ENCODE assay signal across 25 mouse cellular contexts in genomic region chr1:20984582-20984981, GRCm38 (mm10). TPM values are rescaled to one million over a fixed set of nuclear protein-coding genes. Genes with fewer than 3 reads are reported as not detected.
DNase-seq lines count a peak whose midpoint lies in the region; ATAC-seq lines count a peak whose summit lies in the region.
"Had no signal": no experiment of that assay in that cellular context is flagged by ENCODE, and none has a peak within 500 bp of the region (broad histone marks: within the 10 kb centered on the region; RNA-seq: fewer than 3 reads in every experiment).

No protein-coding gene starts in this region.

- no peaks in the 10 kb centered on the region for H3K27me3 ChIP-seq in forebrain, embryonic 12.5 days
- no peaks in the 10 kb centered on the region for H3K27me3 ChIP-seq in forebrain, embryonic 10.5 days (ENCODE audit: poor library complexity, severe bottlenecking)
- H3K27me3 ChIP-seq in hindbrain, embryonic 12.5 days: no peaks in the 10 kb centered on the region
- no peaks in the 10 kb centered on the region for H3K27me3 ChIP-seq in midbrain, embryonic 15.5 days (replicated peaks)
- H3K27me3 ChIP-seq: CH12.LX; heart, embryonic 13.5 days; limb, embryonic 13.5 days; liver, embryonic 13.5 days; midbrain, embryonic 12.5 days; stomach, embryonic 15.5 days had no signal

- no peak overlapping the region for H3K4me3 ChIP-seq in forebrain, embryonic 12.5 days (replicated peaks)
- no peak overlapping the region for H3K4me3 ChIP-seq in forebrain, embryonic 10.5 days
- no peak overlapping the region for H3K4me3 ChIP-seq in hindbrain, embryonic 12.5 days
- H3K4me3 ChIP-seq in midbrain, embryonic 15.5 days: no peak overlapping the region
- H3K4me3 ChIP-seq: gastrocnemius, adult 2 months; heart, embryonic 13.5 days; limb, embryonic 13.5 days; liver, embryonic 13.5 days; midbrain, embryonic 12.5 days; stomach, embryonic 15.5 days had no signal

- DNase-seq in forebrain, embryonic 10.5 days (ENCODE audit: extremely low spot score, low spot score): no peak
- peak; percentile 8 for DNase-seq in A20 (ENCODE audit: low read depth, low spot score)
- no peak for DNase-seq in layer of hippocampus, adult 9-11 months
- DNase-seq in ovary, postnatal 14 days (ENCODE audit: low spot score): no peak
- DNase-seq: adrenal gland, postnatal 14 days; cerebellum, adult 11-12 months; cerebellum, postnatal 36 days; gastrocnemius, adult 2 months; heart, postnatal 4 days; kidney, adult 11 months; liver, embryonic 13.5 days; lung, postnatal 36 days; right cerebral cortex, postnatal 25 days; thymus, adult 18-20 months had no signal

- no peak overlapping the region for H3K4me2 ChIP-seq in forebrain, embryonic 12.5 days
- no peak overlapping the region for H3K4me2 ChIP-seq in hindbrain, embryonic 12.5 days (replicated peaks)
- no peak overlapping the region for H3K4me2 ChIP-seq in midbrain, embryonic 15.5 days
- H3K4me2 ChIP-seq: heart, embryonic 13.5 days; limb, embryonic 13.5 days; liver, embryonic 13.5 days; lung, embryonic 14.5 days; midbrain, embryonic 12.5 days; stomach, embryonic 15.5 days had no signal

- WGBS in forebrain, embryonic 12.5 days: 36% methylated on average over 4 of the region's 4 CpGs
- 82% methylated on average over 4 of the region's 4 CpGs for WGBS in forebrain, embryonic 10.5 days
- WGBS in hindbrain, embryonic 12.5 days: 58% methylated on average over 4 of the region's 4 CpGs
- 47% methylated on average over 4 of the region's 4 CpGs for WGBS in midbrain, embryonic 15.5 days

- no peaks in the 10 kb centered on the region for H3K9me3 ChIP-seq in forebrain, embryonic 12.5 days
- H3K9me3 ChIP-seq in forebrain, embryonic 10.5 days: no peaks in the 10 kb centered on the region
- no peaks in the 10 kb centered on the region for H3K9me3 ChIP-seq in hindbrain, embryonic 12.5 days (replicated peaks)
- no peaks in the 10 kb centered on the region for H3K9me3 ChIP-seq in midbrain, embryonic 15.5 days
- H3K9me3 ChIP-seq: heart, embryonic 13.5 days; limb, embryonic 13.5 days; liver, embryonic 13.5 days; midbrain, embryonic 12.5 days; stomach, embryonic 15.5 days had no signal

- no peak overlapping the region for H3K27ac ChIP-seq in forebrain, embryonic 12.5 days
- no peak overlapping the region for H3K27ac ChIP-seq in forebrain, embryonic 10.5 days
- no peak overlapping the region for H3K27ac ChIP-seq in hindbrain, embryonic 12.5 days
- H3K27ac ChIP-seq in midbrain, embryonic 15.5 days: no peak overlapping the region
- H3K27ac ChIP-seq: gastrocnemius, adult 2 months; heart, embryonic 13.5 days; kidney, postnatal 0 days; limb, embryonic 13.5 days; liver, embryonic 13.5 days; midbrain, embryonic 12.5 days; stomach, embryonic 15.5 days had no signal

- ATAC-seq in forebrain, embryonic 12.5 days (ENCODE audit: low FRiP score): peak; percentile 53
- ATAC-seq in hindbrain, embryonic 12.5 days (ENCODE audit: low FRiP score): peak; percentile 44; the same call in 1 of the 2 replicates
- ATAC-seq in midbrain, embryonic 15.5 days (replicated peaks): peak; percentile 19; the same call in 1 of the 2 replicates
- no peak for ATAC-seq in CD4-positive, CD25-positive, alpha-beta regulatory T cell, adult 4 months

- H3K4me1 ChIP-seq in forebrain, embryonic 12.5 days: peaks cover 4% of the 10 kb centered on the region; the same call in 1 of the 2 replicates
- H3K4me1 ChIP-seq in forebrain, embryonic 10.5 days: no peaks in the 10 kb centered on the region
- no peaks in the 10 kb centered on the region for H3K4me1 ChIP-seq in hindbrain, embryonic 12.5 days
- no peaks in the 10 kb centered on the region for H3K4me1 ChIP-seq in midbrain, embryonic 15.5 days
- H3K4me1 ChIP-seq: heart, embryonic 13.5 days; limb, embryonic 13.5 days; liver, embryonic 13.5 days; midbrain, embryonic 12.5 days; stomach, embryonic 15.5 days had no signal

- H3K36me3 ChIP-seq in forebrain, embryonic 12.5 days (replicated peaks): no peaks in the 10 kb centered on the region
- no peaks in the 10 kb centered on the region for H3K36me3 ChIP-seq in forebrain, embryonic 10.5 days (replicated peaks)
- H3K36me3 ChIP-seq in hindbrain, embryonic 12.5 days: no peaks in the 10 kb centered on the region
- H3K36me3 ChIP-seq in midbrain, embryonic 15.5 days (replicated peaks): no peaks in the 10 kb centered on the region
- H3K36me3 ChIP-seq: heart, embryonic 13.5 days; limb, embryonic 13.5 days; liver, embryonic 13.5 days; midbrain, embryonic 12.5 days; stomach, embryonic 15.5 days had no signal

- H3K9ac ChIP-seq in forebrain, embryonic 12.5 days: no peak overlapping the region
- no peak overlapping the region for H3K9ac ChIP-seq in hindbrain, embryonic 12.5 days
- H3K9ac ChIP-seq in midbrain, embryonic 15.5 days: no peak overlapping the region
- H3K9ac ChIP-seq: heart, embryonic 13.5 days; limb, embryonic 13.5 days; liver, embryonic 13.5 days; lung, embryonic 14.5 days; midbrain, embryonic 12.5 days; stomach, embryonic 15.5 days had no signal

RNA-seq across cellular contexts. Expression of gene Efhc1, which starts 33.2 kb away (rescaled TPM):
- 2.0 and 2.9 TPM in 2 replicates for polyA plus RNA-seq in forebrain, embryonic 12.5 days (2016; fragmentation: Nextera tagmentation; extraction: Ambion mirVana)
- 1.3 and 2.1 TPM in 2 replicates for polyA plus RNA-seq in forebrain, embryonic 10.5 days (2016; fragmentation: Nextera tagmentation; extraction: Ambion mirVana)
- 4.4 and 4.5 TPM in 2 replicates for polyA plus RNA-seq in hindbrain, embryonic 12.5 days (2016; fragmentation: Nextera tagmentation; extraction: Ambion mirVana)
- 1.6 and 1.8 TPM in 2 replicates for polyA plus RNA-seq in midbrain, embryonic 15.5 days (2015; fragmentation: Nextera tagmentation; extraction: Ambion mirVana)
- 1 to 10 TPM in 1 of 2 experiments, under 1 TPM in 1; 0.54 to 1.2 TPM for polyA plus RNA-seq in CD4-positive, CD25-positive, alpha-beta regulatory T cell, adult 4 months (2017; shearing (Covaris generic))
